Mouse (Mus musculus) limb, embryonic 11.5 days (tissue): ENCODE measurements around the gene Uso1. TPM values are rescaled to one million over a fixed set of nuclear protein-coding genes. Genes with fewer than 3 reads are reported as not detected.

ENCODE experiments used
- ATAC-seq: fragments of 200-750 bp; cut with Nextera tagmentation; 2 replicates; pipeline ENCODE4 v1.8.0; 2017; ENCODE audit warnings: low read depth; ENCODE audit not compliant: insufficient number of reproducible peaks, low FRiP score, low TSS enrichment
- DNase-seq: peaks from one replicate; pipeline ENCODE4 v3.0.0-alpha.2; 2015; ENCODE audit warnings: low spot score
- H3K27ac ChIP-seq: fragments of 300-500 bp; sonication (generic); replicated peaks from 2 replicates; pipeline ENCODE4 v1.5.1; 2014; ENCODE audit warnings: low read depth, mild to moderate bottlenecking, low read length
- H3K27me3 ChIP-seq: fragments of 300-500 bp; sonication (generic); 2 replicates; pipeline ENCODE4 v1.6.1; 2014; ENCODE audit warnings: mild to moderate bottlenecking, low read length, mixed read lengths; ENCODE audit not compliant: control insufficient read depth, insufficient read depth
- H3K36me3 ChIP-seq: fragments of 300-500 bp; sonication (generic); 2 replicates; pipeline ENCODE4 v1.6.1; 2014; ENCODE audit warnings: mild to moderate bottlenecking, low read length, moderate library complexity, mixed read lengths; ENCODE audit not compliant: control insufficient read depth, insufficient read depth
- H3K4me1 ChIP-seq: fragments of 300-500 bp; sonication (generic); 2 replicates; pipeline ENCODE4 v1.6.1; 2014; ENCODE audit warnings: low read length, mixed read lengths; ENCODE audit not compliant: control insufficient read depth, insufficient read depth
- H3K4me2 ChIP-seq: fragments of 300-500 bp; sonication (generic); 2 replicates; pipeline ENCODE4 v1.6.1; 2014; ENCODE audit warnings: low read depth, mild to moderate bottlenecking, moderate library complexity; ENCODE audit not compliant: severe bottlenecking
- H3K4me3 ChIP-seq: fragments of 300-500 bp; sonication (generic); 2 replicates; pipeline ENCODE4 v1.5.1; 2014; ENCODE audit warnings: low read depth, low read length
- H3K9ac ChIP-seq: fragments of 300-500 bp; sonication (generic); 2 replicates; pipeline ENCODE4 v1.6.1; 2014; ENCODE audit warnings: mild to moderate bottlenecking, low read length
- H3K9me3 ChIP-seq: fragments of 300-500 bp; sonication (generic); 2 replicates; pipeline ENCODE4 v1.6.1; 2016; ENCODE audit warnings: low read length; ENCODE audit not compliant: control insufficient read depth
- WGBS: fragments of 180-500 bp; shearing (Covaris S2); extraction: QIAGEN DNeasy Blood & Tissue Kit; methylation state at CpG from one replicate; pipeline ENCODE4 v1.1.7; 2014; 5-methylcytosine and 5-hydroxymethylcytosine counted together
- polyA plus RNA-seq: library from polyadenylated mRNA; unstranded; fragments of >200 nt; fragmentation: Nextera tagmentation; extraction: Ambion mirVana; gene quantifications from 2 replicates; pipeline ENCODE4 v1.2.1, GENCODE M21; 2014

Gene Uso1
- polyA plus RNA-seq, 1 experiment from 2014 or later, result 31.5 TPM

DNA sequence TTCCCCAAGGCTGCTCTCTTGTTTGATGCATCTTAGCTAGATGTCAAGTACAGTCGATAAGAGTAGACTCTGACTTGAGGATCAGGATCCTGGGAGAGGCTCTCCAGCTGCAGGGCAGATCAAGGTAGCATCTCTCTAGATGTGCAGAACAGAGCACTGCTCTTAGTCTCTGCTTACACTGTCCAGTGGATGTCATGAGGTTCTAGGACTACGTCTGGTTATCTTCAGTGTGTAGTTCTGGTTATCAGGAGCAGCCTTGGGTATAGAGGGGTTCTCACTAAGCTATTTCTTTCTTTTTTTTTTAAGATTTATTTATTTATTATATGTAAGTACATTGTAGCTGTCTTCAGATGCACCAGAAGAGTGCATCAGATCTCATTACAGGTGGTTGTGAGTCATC lies 22.8 kb upstream of the Uso1 start:
- no peak overlapping the region for H3K4me2 ChIP-seq
- whole genome bisulfite sequencing, result 85% methylated on average over 2 of the region's 2 CpGs
- H3K9ac ChIP-seq, result no peak overlapping the region
- H3K27ac ChIP-seq, result no peak overlapping the region
- ATAC-seq, result no peak
- no peaks in the 10 kb centered on the region for H3K9me3 ChIP-seq
- no peak overlapping the region for H3K4me3 ChIP-seq
- no peaks in the 10 kb centered on the region for H3K36me3 ChIP-seq
- 0 out of 2 replicates have a peak, but pooled peaks cover 2% of the 10 kb centered on the region for H3K4me1 ChIP-seq
- no peaks in the 10 kb centered on the region for H3K27me3 ChIP-seq
- no peak for DNase-seq

DNA sequence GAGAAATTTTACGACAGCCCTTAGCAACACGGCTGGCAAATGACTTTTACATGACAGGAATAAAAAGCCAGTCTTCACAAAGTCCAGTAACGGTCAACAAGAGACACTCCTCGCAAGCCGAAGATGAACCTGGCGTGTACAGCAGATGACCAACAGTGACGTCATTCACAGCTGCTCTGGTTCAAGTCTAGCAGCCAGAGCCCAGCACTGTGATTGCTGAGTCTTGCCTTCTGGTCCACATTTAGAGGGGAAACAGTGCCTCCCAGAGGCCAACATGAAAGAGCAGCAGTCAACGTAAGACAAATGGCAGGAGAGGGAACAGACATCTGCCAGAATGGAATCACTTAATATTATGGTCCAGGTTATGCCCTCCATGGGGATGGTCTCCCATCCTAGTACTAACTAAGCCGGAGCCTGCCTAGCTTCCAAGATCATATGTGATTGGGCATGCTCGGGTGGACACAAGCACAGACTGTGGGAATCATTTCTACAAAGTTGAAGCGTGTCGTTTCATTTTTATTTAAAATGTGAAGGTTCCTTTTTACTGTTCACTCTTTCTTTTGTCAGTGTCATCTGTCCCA lies 19.8 kb upstream of the Uso1 start:
- DNase-seq (peak; percentile 59), ATAC-seq (no peak; the same call in 1 of the 2 replicates)
- H3K4me2 ChIP-seq, result no peak overlapping the region
- no peak overlapping the region for H3K4me3 ChIP-seq
- H3K9ac ChIP-seq, result no peak overlapping the region
- H3K9me3 ChIP-seq, result no peaks in the 10 kb centered on the region; the same call in 1 of the 2 replicates
- 58% methylated on average over 12 of the region's 12 CpGs for WGBS
- no peaks in the 10 kb centered on the region for H3K4me1 ChIP-seq
- no peaks in the 10 kb centered on the region for H3K27me3 ChIP-seq
- H3K36me3 ChIP-seq, result no peaks in the 10 kb centered on the region
- no peak overlapping the region for H3K27ac ChIP-seq

DNA sequence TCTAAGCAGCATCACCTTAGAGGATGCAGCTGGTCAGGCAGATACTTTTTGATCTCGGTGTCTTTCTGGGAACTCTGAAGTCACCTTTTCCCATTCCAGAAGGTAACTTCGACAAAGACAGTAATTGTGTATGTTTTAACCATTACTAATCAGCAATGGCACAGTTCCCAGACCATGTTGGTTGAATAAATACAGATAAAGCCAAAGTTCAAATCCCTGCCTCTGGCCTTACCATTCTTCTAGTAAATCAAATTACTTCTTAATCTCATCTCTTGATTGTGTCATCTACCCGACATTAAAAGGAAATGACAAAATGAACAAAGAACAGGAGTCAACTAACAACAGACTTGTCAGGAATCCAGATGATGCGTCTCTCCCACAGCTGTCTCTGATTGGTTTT lies 16.1 kb upstream of the Uso1 start:
- Histone ChIP-seq H3K27me3 (no peaks in the 10 kb centered on the region), H3K4me3 (no peak overlapping the region), H3K9ac (no peak overlapping the region), H3K9me3 (no peaks in the 10 kb centered on the region; the same call in 1 of the 2 replicates), H3K36me3 (no peaks in the 10 kb centered on the region), H3K27ac (no peak overlapping the region), H3K4me2 (no peak overlapping the region), H3K4me1 (no peaks in the 10 kb centered on the region)
- ATAC-seq, result no peak
- WGBS, result 90% methylated on average over 4 of the region's 4 CpGs
- DNase-seq, result no peak

DNA sequence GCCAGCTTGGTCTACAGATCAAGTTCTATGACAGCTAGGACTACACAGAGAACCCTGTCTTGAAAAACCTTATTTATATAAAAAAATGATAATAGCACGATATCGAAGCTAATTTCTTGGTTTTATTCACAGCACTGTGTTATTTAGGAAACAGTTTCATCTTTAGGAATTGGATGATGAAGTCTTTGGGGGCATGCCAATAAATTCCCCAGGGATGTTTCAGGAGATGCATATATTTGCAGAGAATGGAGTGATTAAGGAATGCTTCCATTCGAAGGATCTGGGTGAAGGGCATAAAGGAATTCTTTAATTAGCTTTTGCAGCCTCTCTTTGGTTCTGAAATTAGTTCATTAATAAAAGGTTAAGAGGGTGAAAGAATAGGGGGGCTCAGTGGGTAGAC lies 12.3 kb upstream of the Uso1 start:
- DNase-seq (no peak), ATAC-seq (no peak)
- no peaks in the 10 kb centered on the region for H3K36me3 ChIP-seq
- H3K4me1 ChIP-seq, result no peaks in the 10 kb centered on the region
- H3K27ac ChIP-seq, result no peak overlapping the region
- H3K9me3 ChIP-seq, result no peaks in the 10 kb centered on the region; the same call in 1 of the 2 replicates
- 94% methylated on average over 3 of the region's 3 CpGs for WGBS
- H3K9ac ChIP-seq, result no peak overlapping the region
- H3K4me3 ChIP-seq, result no peak overlapping the region
- H3K27me3 ChIP-seq, result no peaks in the 10 kb centered on the region
- H3K4me2 ChIP-seq, result no peak overlapping the region

DNA sequence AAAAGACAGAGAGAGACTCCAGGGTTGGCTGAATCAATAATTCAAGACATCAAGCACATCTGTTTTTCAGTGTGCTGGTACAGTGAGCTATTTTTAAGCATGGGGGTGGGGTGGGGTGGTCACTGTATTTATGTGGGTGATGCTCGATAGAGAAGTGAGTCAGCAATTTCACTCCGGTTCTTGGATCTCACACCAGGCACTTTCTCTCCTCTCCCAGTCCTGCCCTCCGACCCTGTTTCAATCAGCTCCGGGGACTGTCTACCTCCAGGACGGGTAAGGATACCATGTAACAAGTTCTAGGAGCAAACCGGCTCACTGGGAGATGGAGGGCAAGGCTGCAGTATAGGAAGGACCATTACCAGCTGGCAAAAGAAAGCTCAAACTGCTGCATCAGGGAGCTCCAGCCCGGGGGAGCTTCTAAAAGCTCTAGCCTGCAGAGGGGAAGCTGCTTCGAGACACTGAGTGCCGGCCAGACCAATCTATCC lies 10.6 kb upstream of the Uso1 start:
- H3K4me3 ChIP-seq, result no peak overlapping the region
- no peaks in the 10 kb centered on the region for H3K27me3 ChIP-seq
- DNase-seq, result no peak
- no peak for ATAC-seq
- H3K4me2 ChIP-seq, result 0 out of 2 replicates have a peak overlapping the region, but pooled peaks have one; percentile 16
- peak overlapping the region; percentile 17; the same call in 1 of the 2 replicates for H3K9ac ChIP-seq
- H3K4me1 ChIP-seq, result no peaks in the 10 kb centered on the region
- no peak overlapping the region for H3K27ac ChIP-seq
- no peaks in the 10 kb centered on the region; the same call in 1 of the 2 replicates for H3K9me3 ChIP-seq
- H3K36me3 ChIP-seq, result no peaks in the 10 kb centered on the region
- 77% methylated on average over 9 of the region's 9 CpGs for whole genome bisulfite sequencing

DNA sequence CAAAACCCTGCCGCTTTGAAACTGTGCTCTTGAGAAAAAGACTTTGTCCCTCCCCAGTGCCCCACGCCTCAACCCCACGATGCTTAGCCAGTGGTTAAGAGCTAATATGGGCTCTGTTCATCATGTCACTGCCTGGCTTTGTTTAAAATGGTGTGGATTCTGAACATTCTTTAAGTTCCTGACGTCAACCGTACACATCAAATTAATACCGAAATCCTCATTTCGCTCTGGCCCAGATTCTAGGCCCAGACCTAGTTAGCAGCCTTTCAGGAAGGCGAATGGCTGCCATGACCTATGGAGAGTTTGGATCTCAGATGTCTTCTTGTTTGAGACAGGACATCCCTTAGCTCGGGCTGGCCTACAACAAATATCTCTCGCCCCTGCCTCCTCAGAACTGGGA lies 10.0 kb upstream of the Uso1 start:
- Histone ChIP-seq H3K4me2 (no peak overlapping the region), H3K9me3 (no peaks in the 10 kb centered on the region; the same call in 1 of the 2 replicates), H3K27me3 (no peaks in the 10 kb centered on the region), H3K27ac (no peak overlapping the region), H3K9ac (peak overlapping the region; percentile 17; the same call in 1 of the 2 replicates), H3K4me1 (no peaks in the 10 kb centered on the region), H3K4me3 (no peak overlapping the region), H3K36me3 (no peaks in the 10 kb centered on the region)
- ATAC-seq (no peak), DNase-seq (no peak)
- 91% methylated on average over 10 of the region's 10 CpGs for WGBS

DNA sequence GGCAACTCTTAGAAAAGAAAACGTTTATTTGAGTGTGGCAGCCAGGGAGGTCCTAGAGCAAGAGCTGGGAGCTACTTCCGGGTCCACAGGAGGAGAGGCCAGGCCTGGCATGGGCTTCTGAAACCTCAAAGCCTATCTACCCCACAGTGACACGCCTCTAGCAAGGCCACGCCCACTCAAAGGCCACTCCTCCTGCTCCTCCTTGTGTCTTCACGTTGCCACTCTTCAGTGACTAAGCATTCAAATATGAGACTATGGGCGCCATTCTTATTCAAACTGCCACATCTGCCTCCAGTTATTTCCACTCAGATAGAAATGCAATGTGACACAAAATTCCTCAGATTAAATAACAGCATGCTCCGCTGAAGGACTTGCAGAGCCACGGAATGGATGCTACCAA lies 9.2 kb upstream of the Uso1 start:
- no peaks in the 10 kb centered on the region for H3K9me3 ChIP-seq
- DNase-seq (no peak), ATAC-seq (no peak)
- no peaks in the 10 kb centered on the region for H3K4me1 ChIP-seq
- no peaks in the 10 kb centered on the region for H3K27me3 ChIP-seq
- no peak overlapping the region for H3K27ac ChIP-seq
- H3K4me2 ChIP-seq, result no peak overlapping the region
- no peaks in the 10 kb centered on the region for H3K36me3 ChIP-seq
- no peak overlapping the region for H3K4me3 ChIP-seq
- H3K9ac ChIP-seq, result no peak overlapping the region
- 11% methylated on average over 8 of the region's 8 CpGs for WGBS

DNA sequence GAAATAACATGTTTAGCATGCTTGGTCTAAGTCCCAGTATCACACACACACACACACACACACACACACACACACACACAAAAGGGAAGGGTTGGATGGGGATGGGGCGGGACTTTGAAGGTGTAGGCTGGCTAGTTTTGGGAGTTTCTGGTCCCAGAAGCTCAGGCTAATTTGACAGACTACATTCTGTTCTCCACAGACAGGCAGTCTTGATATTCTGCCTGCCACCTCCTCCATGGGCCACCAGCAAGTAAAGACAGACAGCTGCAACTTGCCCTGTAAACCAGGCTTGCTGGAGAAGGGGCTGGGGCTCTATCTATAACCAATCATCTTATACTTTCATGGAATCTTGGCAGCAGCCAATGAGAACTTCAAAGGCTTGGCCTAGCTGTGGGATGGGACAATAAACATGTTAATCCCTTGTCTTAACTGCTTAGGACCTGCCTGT lies 8.4 kb upstream of the Uso1 start:
- Histone ChIP-seq H3K9me3 (no peaks in the 10 kb centered on the region), H3K36me3 (no peaks in the 10 kb centered on the region), H3K4me2 (no peak overlapping the region), H3K9ac (no peak overlapping the region), H3K4me1 (no peaks in the 10 kb centered on the region), H3K4me3 (no peak overlapping the region), H3K27ac (no peak overlapping the region), H3K27me3 (no peaks in the 10 kb centered on the region)
- ATAC-seq (no peak), DNase-seq (no peak)
- WGBS, result 77% methylated on average over 1 of the region's 1 CpGs
